In the genomic region with DNA sequence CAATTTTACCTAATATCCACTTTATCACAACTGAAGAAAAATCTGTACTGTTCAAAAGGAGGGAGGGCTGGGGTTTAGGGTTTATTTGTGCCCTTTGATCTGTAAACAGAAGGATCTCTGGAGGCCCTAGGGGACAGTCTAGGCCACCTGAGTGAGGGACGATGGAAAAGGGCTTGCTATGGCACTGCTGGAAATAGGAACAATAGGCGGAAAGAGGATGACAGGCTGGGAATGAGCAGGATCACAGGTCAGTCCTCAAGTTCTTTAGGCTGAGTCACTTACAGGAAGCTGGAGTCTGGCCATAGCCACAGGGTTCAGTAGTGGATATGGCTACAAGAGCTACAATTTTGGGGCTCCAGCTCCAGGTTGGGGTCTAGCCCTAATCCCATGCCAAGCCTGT, we compare ENCODE assay signal across 8 mouse cellular contexts. TPM values are rescaled to one million over a fixed set of nuclear protein-coding genes. Genes with fewer than 3 reads are reported as not detected.
A peak's percentile ranks its signal among the peaks of the same experiment; 100 is the strongest.
DNase-seq lines count a peak whose midpoint lies in the region; ATAC-seq and TF ChIP-seq lines count a peak whose summit lies in the region.

No protein-coding gene starts in this region.

- no peak overlapping the region for H3K9ac ChIP-seq in forebrain, embryonic 11.5 days (ENCODE audit: low read length)
- no peak overlapping the region for H3K9ac ChIP-seq in embryonic facial prominence, embryonic 15.5 days
- 0 out of 2 replicates have a peak overlapping the region, but pooled peaks have one; percentile 17 for H3K9ac ChIP-seq in hindbrain, embryonic 16.5 days (ENCODE audit: low read depth, low read length)
- no peak overlapping the region for H3K9ac ChIP-seq in limb, embryonic 15.5 days

- ATAC-seq in forebrain, embryonic 11.5 days (replicated peaks; ENCODE audit: low FRiP score): no peak
- no peak for ATAC-seq in embryonic facial prominence, embryonic 15.5 days (ENCODE audit: insufficient number of reproducible peaks, low FRiP score, low TSS enrichment, low read depth)
- no peak for ATAC-seq in hindbrain, embryonic 16.5 days
- ATAC-seq in limb, embryonic 15.5 days (ENCODE audit: insufficient number of reproducible peaks, low FRiP score, low TSS enrichment, low read depth): no peak

- H3K9me3 ChIP-seq in forebrain, embryonic 10.5 days: no peaks in the 10 kb centered on the region
- H3K9me3 ChIP-seq in forebrain, embryonic 11.5 days (ENCODE audit: control insufficient read depth, low read length): no peaks in the 10 kb centered on the region
- H3K9me3 ChIP-seq in embryonic facial prominence, embryonic 15.5 days (replicated peaks): no peaks in the 10 kb centered on the region
- H3K9me3 ChIP-seq in hindbrain, embryonic 16.5 days (ENCODE audit: control insufficient read depth, low read length): no peaks in the 10 kb centered on the region
- no peaks in the 10 kb centered on the region for H3K9me3 ChIP-seq in limb, embryonic 15.5 days

- H3K36me3 ChIP-seq in forebrain, embryonic 10.5 days (replicated peaks): peaks cover 51% of the 10 kb centered on the region
- H3K36me3 ChIP-seq in forebrain, embryonic 11.5 days (ENCODE audit: control insufficient read depth, insufficient read depth, low read length): no peaks in the 10 kb centered on the region
- peaks cover 24% of the 10 kb centered on the region for H3K36me3 ChIP-seq in embryonic facial prominence, embryonic 15.5 days
- H3K36me3 ChIP-seq in hindbrain, embryonic 16.5 days (ENCODE audit: control insufficient read depth, insufficient read depth, low read length): peaks cover 2% of the 10 kb centered on the region; the same call in 1 of the 2 replicates
- peaks cover 26% of the 10 kb centered on the region for H3K36me3 ChIP-seq in limb, embryonic 15.5 days

- TF ChIP-seq POLR2A in cerebellum, adult 2 months (IDR thresholded peaks at IDR 0.05; ENCODE audit: borderline replicate concordance, insufficient read depth, low read length): no peak

- no peak for DNase-seq in forebrain, embryonic 10.5 days (ENCODE audit: extremely low spot score, low spot score)
- DNase-seq in forebrain, embryonic 11.5 days (ENCODE audit: low spot score): no peak
- no peak for DNase-seq in cerebellum, adult 2 months
- no peak for DNase-seq in right cerebral cortex, postnatal 36 days (ENCODE audit: low spot score in 2 of 2)
- DNase-seq in frontal cortex, postnatal 10 days (ENCODE audit: low spot score in 2 of 2): no peak

- peak overlapping the region; percentile 32 for H3K27ac ChIP-seq in forebrain, embryonic 10.5 days
- H3K27ac ChIP-seq in forebrain, embryonic 11.5 days (ENCODE audit: low read depth, low read length): no peak overlapping the region
- H3K27ac ChIP-seq in embryonic facial prominence, embryonic 15.5 days (replicated peaks): peak overlapping the region; percentile 58; the same call in 1 of the 2 replicates
- no peak overlapping the region for H3K27ac ChIP-seq in hindbrain, embryonic 16.5 days (ENCODE audit: low read depth, low read length)
- H3K27ac ChIP-seq in limb, embryonic 15.5 days: peak overlapping the region; percentile 30; the same call in 1 of the 2 replicates
- H3K27ac ChIP-seq in cerebellum, adult 2 months (ENCODE audit: insufficient read depth, low read length): no peak overlapping the region

- no peak for TF ChIP-seq CTCF in cerebellum, adult 2 months (IDR thresholded peaks at IDR 0.05; ENCODE audit: borderline replicate concordance, insufficient read depth, low read depth, low read length)

- 70% methylated on average over 2 of the region's 2 CpGs for WGBS in forebrain, embryonic 10.5 days
- WGBS in forebrain, embryonic 11.5 days: 54% methylated on average over 2 of the region's 2 CpGs
- WGBS in embryonic facial prominence, embryonic 15.5 days: 50% methylated on average over 2 of the region's 2 CpGs
- WGBS in hindbrain, embryonic 16.5 days: 47% methylated on average over 2 of the region's 2 CpGs
- WGBS in limb, embryonic 15.5 days: 54% methylated on average over 2 of the region's 2 CpGs
- 57% methylated on average over 2 of the region's 2 CpGs for WGBS in cerebellum, adult 2 months

- peaks cover 41% of the 10 kb centered on the region for H3K4me1 ChIP-seq in forebrain, embryonic 10.5 days
- H3K4me1 ChIP-seq in forebrain, embryonic 11.5 days (replicated peaks; ENCODE audit: control insufficient read depth, insufficient read depth, low read length): no peaks in the 10 kb centered on the region
- peaks cover 43% of the 10 kb centered on the region for H3K4me1 ChIP-seq in embryonic facial prominence, embryonic 15.5 days
- H3K4me1 ChIP-seq in hindbrain, embryonic 16.5 days (ENCODE audit: control insufficient read depth, insufficient read depth, low read depth, low read length): peaks cover 8% of the 10 kb centered on the region
- peaks cover 32% of the 10 kb centered on the region for H3K4me1 ChIP-seq in limb, embryonic 15.5 days
- no peaks in the 10 kb centered on the region for H3K4me1 ChIP-seq in cerebellum, adult 2 months (ENCODE audit: control insufficient read depth, insufficient read depth, low read length)

- H3K4me3 ChIP-seq in forebrain, embryonic 10.5 days: no peak overlapping the region
- H3K4me3 ChIP-seq in forebrain, embryonic 11.5 days (ENCODE audit: low read depth, low read length): no peak overlapping the region
- H3K4me3 ChIP-seq in embryonic facial prominence, embryonic 15.5 days (replicated peaks): no peak overlapping the region
- H3K4me3 ChIP-seq in hindbrain, embryonic 16.5 days (ENCODE audit: low read length): no peak overlapping the region
- H3K4me3 ChIP-seq in limb, embryonic 15.5 days: no peak overlapping the region
- H3K4me3 ChIP-seq in cerebellum, adult 2 months (replicated peaks; ENCODE audit: insufficient read depth, low read depth, low read length): no peak overlapping the region

- no peaks in the 10 kb centered on the region for H3K27me3 ChIP-seq in forebrain, embryonic 10.5 days (ENCODE audit: poor library complexity, severe bottlenecking)
- H3K27me3 ChIP-seq in forebrain, embryonic 11.5 days (ENCODE audit: control insufficient read depth, insufficient read depth, low read length): no peaks in the 10 kb centered on the region
- H3K27me3 ChIP-seq in embryonic facial prominence, embryonic 15.5 days: no peaks in the 10 kb centered on the region
- H3K27me3 ChIP-seq in hindbrain, embryonic 16.5 days (replicated peaks; ENCODE audit: control insufficient read depth, insufficient read depth, low read length): no peaks in the 10 kb centered on the region
- H3K27me3 ChIP-seq in limb, embryonic 15.5 days: no peaks in the 10 kb centered on the region
- H3K27me3 ChIP-seq in cerebellum, adult 2 months (ENCODE audit: control insufficient read depth, insufficient read depth, low read length): no peaks in the 10 kb centered on the region

- H3K4me2 ChIP-seq in forebrain, embryonic 11.5 days (ENCODE audit: low read depth, low read length, severe bottlenecking): no peak overlapping the region
- H3K4me2 ChIP-seq in embryonic facial prominence, embryonic 15.5 days (replicated peaks): no peak overlapping the region
- H3K4me2 ChIP-seq in hindbrain, embryonic 16.5 days (ENCODE audit: low read length): no peak overlapping the region
- no peak overlapping the region for H3K4me2 ChIP-seq in limb, embryonic 15.5 days

RNA-seq across cellular contexts. Expression of a gene that starts 38.0 kb away (rescaled TPM):
- polyA plus RNA-seq in forebrain, embryonic 10.5 days (2016; fragmentation: Nextera tagmentation; extraction: Ambion mirVana): 676 and 689 TPM in 2 replicates
- polyA plus RNA-seq in forebrain, embryonic 11.5 days (2014; fragmentation: Nextera tagmentation; extraction: Ambion mirVana): 680 and 728 TPM in 2 replicates
- 328 TPM in 2 replicates for polyA plus RNA-seq in embryonic facial prominence, embryonic 15.5 days (2015; fragmentation: Nextera tagmentation; extraction: Ambion mirVana)
- 478 and 522 TPM in 2 replicates for polyA plus RNA-seq in hindbrain, embryonic 16.5 days (2015; fragmentation: Nextera tagmentation; extraction: Ambion mirVana)
- 308 and 341 TPM in 2 replicates for polyA plus RNA-seq in limb, embryonic 15.5 days (2015; fragmentation: Nextera tagmentation; extraction: Ambion mirVana)
- 110 and 115 TPM in 2 replicates for polyA plus RNA-seq in cerebellum, adult 2 months (2012; rRNA removed)

Comparison
In these comparisons a context has a peak if more than half of its experiments do, and no peak if none do; other contexts are left out.
1. H3K27ac ChIP-seq: peak in forebrain, embryonic 10.5 days (single experiment), embryonic facial prominence, embryonic 15.5 days (single experiment) and limb, embryonic 15.5 days (single experiment); none in forebrain, embryonic 11.5 days (single experiment), hindbrain, embryonic 16.5 days (single experiment) and cerebellum, adult 2 months (single experiment).